Mouse (Mus musculus) adrenal gland, postnatal 25 days (tissue): ENCODE data around the gene Morn4. TPM values are rescaled to one million over a fixed set of nuclear protein-coding genes. Genes with fewer than 3 reads are reported as not detected.
A peak's percentile ranks its signal among the peaks of the same experiment; 100 is the strongest.

Experiments used
- DNase-seq: peaks from one replicate; pipeline ENCODE4 v3.0.0; 2021; ENCODE audit warnings: mixed read lengths
- total RNA-seq: library from RNA; stranded (reverse); gene quantifications from 2 replicates; pipeline ENCODE4 v1.2.3, GENCODE M21; 2021

Morn4 gene
- total RNA-seq, 1 experiment from 2014 or later: 10.1 TPM

GRCm38 (mm10) chr19:42038310-42038709, 47.8 kb downstream of the Morn4 start:
- no peak for DNase-seq

DNA sequence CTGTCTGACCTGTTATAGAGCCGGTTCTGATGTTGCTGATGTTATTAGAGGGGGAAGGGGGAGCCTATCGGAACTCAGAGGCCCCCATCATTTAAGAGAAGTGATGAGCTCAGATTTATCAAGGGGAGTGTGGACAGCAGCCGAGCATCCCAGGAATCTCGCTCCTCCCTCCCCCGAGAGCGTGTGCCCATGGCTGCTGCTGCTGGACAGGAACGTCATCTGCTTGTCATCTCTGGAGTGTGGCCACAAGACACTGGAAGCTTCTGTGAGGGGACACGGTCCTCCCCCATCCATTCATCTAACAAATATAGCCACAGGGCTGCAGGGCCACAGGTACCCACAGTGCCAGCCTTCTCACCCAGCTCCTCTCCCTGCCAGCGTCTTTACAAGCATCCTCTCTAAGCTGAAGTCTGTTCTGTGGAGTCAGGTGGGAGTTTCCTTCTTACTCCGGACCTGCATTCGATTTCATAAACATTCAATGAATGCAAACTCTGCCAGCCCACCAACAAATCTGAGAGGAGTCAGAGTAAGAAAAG, 48.9 kb downstream of the Morn4 start:
- no peak for DNase-seq

DNA sequence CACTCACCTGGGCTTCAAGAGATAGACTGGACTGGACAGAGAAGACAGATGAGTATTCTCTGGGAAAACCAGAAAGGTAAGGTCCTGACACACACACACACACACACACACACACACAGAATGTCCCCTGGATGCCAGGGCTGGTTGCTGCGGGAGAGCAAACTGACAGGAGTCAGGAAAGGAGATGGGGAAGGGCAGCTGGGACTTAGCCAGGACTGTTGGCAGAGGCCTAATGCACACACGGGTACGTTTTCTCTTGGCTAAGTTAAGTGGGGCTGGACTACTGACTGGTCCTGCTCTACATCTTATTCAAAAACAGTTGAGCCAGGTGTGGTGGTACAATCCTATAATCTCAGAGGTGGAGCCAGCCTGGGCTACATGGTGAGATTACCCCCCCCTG, 49.8 kb downstream of the Morn4 start:
- DNase-seq: no peak

DNA sequence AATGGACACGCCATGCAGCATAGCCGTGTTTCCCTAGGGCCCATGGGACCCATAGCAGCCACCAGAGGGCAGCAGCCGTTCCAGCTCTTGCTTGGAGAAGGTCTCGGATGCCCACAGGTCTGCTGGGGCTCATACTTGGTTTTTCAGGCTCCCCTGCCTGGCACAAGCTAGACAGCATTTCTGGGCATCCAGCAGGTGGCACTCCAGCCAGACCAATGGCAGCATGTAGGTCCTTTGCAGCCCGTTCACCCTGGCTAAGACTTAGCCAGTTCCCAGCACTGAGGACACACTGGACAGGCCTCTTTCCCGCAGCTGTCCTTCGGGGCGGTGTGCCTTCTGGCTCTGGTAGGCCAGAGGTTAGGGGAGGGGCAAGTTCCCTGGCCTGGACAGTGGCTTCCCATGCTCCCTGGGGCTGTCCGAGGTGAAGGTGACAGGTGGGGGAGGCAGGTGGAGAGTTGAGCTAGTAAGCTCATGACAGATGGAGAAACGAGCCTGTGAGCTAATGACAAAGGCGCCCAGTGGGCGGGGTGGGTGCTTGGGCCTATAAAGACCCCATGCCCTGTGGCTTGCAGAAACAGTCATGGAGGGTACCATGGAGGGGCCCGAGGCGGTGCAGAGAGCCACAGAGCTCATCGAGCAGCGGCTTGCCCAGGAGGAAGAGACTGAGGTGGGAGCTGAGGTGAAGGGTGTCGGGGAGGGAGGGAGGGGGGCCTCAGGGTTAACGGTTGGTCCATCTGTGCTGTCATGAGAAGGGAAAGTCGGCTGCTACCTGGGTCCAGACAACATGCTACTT, 50.5 kb downstream of the Morn4 start, which contains the start of gene Ankrd2:
Ankrd2 (plus strand) TSS at position 545 of the 793 bp plus-strand sequence.
- peak; percentile 86 for DNase-seq

DNA sequence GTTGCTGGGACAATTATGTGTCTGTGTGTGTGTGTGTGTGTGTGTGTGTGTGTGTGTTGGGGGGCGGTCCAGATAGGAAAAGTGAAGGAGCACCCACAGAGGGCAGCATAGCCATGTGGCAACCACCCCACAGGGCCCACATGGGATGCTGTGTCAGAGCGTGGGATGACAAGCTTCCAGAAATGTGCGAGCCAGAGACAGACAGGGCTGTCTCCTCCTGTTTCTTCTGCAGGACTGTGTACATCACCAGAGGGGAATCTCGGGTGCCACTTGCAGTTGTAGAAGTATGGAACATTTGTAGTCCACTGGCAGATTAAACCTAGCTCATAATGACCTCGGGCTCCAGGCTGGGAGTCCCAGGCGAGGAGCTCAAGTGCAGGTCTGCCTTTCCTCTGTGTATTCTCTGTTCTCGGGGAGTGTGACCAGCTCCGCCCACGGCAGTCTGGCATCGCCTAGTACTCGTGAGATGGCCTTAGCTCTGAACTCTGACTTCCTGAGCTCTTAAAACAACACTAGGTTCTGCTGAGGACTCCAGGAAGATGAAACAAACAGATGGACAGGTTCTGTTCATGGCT, 51.2 kb downstream of the Morn4 start:
- no peak for DNase-seq

DNA sequence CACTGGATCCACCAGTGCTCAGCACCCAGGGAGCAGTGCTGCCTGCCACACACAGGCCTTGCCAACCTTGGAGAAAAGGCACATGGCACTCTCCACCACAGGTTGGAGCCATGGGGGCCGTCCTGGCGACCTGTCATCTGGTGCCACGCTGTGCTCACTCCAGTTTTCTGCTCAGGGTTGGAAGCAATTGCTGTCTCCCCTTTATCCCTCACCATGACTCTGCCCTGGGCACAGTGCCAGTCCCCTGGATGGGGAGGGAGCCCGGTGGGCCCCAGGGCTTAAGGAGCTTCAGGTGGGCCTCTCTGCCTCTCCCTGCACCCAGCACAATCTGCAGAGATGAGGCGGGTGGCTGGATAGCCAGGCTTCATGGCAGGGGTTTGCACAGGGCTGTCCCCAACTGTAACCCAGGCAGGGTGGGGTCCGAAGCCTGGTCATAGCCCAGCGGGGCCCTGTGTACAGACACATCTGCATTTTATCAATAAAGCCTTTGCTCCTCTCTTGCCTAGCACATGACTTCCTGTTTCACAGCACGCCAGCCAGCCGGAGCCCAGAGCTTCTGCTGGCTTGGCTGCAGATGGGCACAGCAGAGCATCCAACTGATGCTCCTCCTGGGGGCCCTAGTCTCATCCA, 51.9 kb downstream of the Morn4 start:
- no peak for DNase-seq

- no peak for DNase-seq
Observed at GRCm38 (mm10) chr19:42033611-42034010, 52.5 kb downstream of the Morn4 start.

- DNase-seq: no peak
Observed at GRCm38 (mm10) chr19:42031112-42031511, 55.0 kb downstream of the Morn4 start.

DNA sequence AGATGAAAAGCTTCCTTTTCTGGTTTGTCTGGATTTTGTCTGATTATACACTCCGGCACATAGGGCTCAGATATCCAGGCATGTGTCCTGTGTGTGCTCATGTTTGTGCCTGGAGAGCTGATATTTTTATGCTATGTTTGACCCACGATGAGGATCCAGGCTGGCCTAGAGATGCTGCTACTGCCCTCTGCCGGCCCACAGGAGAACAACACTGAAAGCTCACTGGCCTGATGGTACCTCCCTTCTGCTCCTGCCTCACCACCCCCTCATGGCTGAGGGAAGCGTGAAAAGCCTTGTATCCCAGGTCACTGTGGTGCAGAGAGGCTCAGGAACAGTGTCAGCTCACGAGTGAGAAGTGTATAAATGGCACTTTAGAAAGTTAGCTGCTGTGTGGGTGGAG, 60.0 kb downstream of the Morn4 start:
- peak; percentile 80 for DNase-seq

Other genes starting within 250 kb of the Morn4 start
- gene Frat2, start 238.2 kb downstream of the Morn4 start, total RNA-seq: 4.0 and 6.6 TPM in 2 replicates
- gene Rrp12, start 190.2 kb downstream of the Morn4 start, total RNA-seq: 12.3 and 16.9 TPM in 2 replicates
- gene Pgam1, start 174.4 kb downstream of the Morn4 start, total RNA-seq: 708 and 730 TPM in 2 replicates
- 24.0 and 30.3 TPM in 2 replicates for gene Exosc1, start 152.9 kb downstream of the Morn4 start, total RNA-seq
- gene Zdhhc16, start 152.9 kb downstream of the Morn4 start, total RNA-seq: 36.0 and 39.8 TPM in 2 replicates
- gene Mms19, start 105.2 kb downstream of the Morn4 start, total RNA-seq: 19.0 and 31.0 TPM in 2 replicates
- 15.2 and 18.2 TPM in 2 replicates for gene Ubtd1, start 104.6 kb downstream of the Morn4 start, total RNA-seq
- gene Ankrd2, start 50.4 kb downstream of the Morn4 start, total RNA-seq: 0.46 TPM in 1 of 2 replicates, not detected in the other
- gene Hoga1, start 40.7 kb downstream of the Morn4 start, total RNA-seq: 4.5 and 5.2 TPM in 2 replicates
- 0.67 and 1.1 TPM in 2 replicates for gene 4933411K16Rik, start 34.1 kb downstream of the Morn4 start, total RNA-seq
- gene Pi4k2a, start 4.1 kb upstream of the Morn4 start, total RNA-seq: 58.2 and 62.4 TPM in 2 replicates
- 74.4 and 98.1 TPM in 2 replicates for gene Avpi1, start 42.7 kb upstream of the Morn4 start, total RNA-seq
- gene Marveld1, start 61.0 kb upstream of the Morn4 start, total RNA-seq: 40.4 and 45.0 TPM in 2 replicates
- gene Zfyve27, start 77.6 kb upstream of the Morn4 start, total RNA-seq: 51.8 and 73.5 TPM in 2 replicates
- gene Sfrp5, start 115.9 kb upstream of the Morn4 start, total RNA-seq: 1.1 and 1.8 TPM in 2 replicates
- gene Golga7b, start 161.2 kb upstream of the Morn4 start, total RNA-seq: 0.86 and 1.2 TPM in 2 replicates